Mouse (Mus musculus): ENCODE results near the gene Kat5.

Kat5 gene

GRCm38 (mm10) chr19:5632120-5632519 lies 22.1 kb upstream of the Kat5 start:
- no peak for ATAC-seq (ENCODE audit: insufficient number of reproducible peaks, low FRiP score, low TSS enrichment)

DNA sequence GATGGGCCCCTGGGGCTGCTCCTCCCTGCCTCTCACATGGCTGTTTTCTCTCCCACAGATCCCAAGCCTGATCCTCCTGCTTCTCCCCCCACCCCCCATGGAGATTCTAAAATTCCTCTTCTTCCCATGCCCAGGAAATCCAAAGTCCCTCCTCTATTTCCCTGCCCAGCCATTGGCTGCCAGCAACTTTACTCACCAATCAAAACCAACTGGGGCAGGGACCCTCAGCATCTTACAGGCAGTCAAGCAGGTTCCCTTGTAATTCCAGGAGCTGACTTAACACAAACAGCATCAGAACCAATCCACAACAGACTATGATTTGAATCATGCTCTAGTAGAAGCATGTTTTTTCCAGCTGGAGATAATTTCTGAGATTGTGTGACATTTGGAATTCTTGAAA lies 19.9 kb upstream of the Kat5 start:
- ATAC-seq (ENCODE audit: insufficient number of reproducible peaks, low FRiP score, low TSS enrichment), result no peak

DNA sequence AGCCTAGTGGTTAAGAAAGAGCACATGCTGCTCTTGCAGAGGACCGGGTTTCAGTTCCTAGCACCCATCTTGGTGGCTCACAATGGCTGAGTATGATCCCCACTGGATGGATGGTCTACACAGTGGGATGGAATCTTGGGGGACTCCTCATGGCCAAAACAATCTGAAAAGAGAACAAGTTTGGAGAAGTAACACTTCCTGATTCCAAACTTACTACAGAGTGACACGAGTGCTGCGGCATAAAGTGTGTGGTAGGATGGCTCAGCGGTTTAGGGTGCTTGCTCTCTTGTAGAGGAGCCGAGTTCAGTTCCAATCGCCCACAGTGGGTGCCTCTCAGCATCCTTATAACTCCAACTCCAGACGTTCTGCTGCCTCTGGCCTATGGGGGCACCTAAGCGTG lies 15.3 kb upstream of the Kat5 start:
- ATAC-seq (ENCODE audit: insufficient number of reproducible peaks, low FRiP score, low TSS enrichment), result no peak

- ATAC-seq (ENCODE audit: insufficient number of reproducible peaks, low FRiP score, low TSS enrichment), result no peak
Measured at GRCm38 (mm10) chr19:5621884-5622283, 11.8 kb upstream of the Kat5 start.

- no peak for ATAC-seq (ENCODE audit: insufficient number of reproducible peaks, low FRiP score, low TSS enrichment)
Measured at GRCm38 (mm10) chr19:5620007-5620406, 10.0 kb upstream of the Kat5 start.

GRCm38 (mm10) chr19:5614953-5615352 lies 4.9 kb upstream of the Kat5 start:
- no peak for ATAC-seq (ENCODE audit: insufficient number of reproducible peaks, low FRiP score, low TSS enrichment)

DNA sequence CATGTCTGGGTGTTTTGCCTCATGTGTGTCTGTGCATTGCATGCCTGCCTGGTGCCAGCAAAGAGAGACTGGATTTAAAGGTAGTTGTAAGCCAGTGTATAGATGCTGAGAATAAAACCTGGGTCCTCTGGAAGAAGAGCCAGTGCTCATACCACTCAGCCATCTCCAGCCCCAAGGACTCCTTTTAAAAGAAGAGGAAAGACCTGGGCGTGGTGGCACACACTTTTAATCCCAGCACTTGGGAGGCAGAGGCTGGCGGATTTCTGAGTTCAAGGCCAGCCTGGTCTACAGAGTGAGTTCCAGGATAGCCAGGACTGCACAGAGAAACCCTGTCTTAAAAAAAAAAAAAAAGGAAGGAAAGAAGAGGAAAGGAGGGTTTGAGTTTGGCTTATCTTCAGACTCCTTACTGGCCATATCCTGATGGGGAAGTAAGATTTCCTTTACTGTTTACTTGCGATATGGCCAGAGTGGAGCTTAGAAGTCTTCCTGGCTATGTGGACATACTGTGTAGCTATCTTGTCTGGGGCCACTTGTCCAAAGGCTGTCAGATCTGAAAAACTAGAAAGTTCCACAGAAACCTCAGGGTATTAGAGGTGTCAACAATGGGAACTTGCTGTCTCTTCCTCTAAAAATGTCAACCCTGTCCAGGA lies 2.9 kb upstream of the Kat5 start:
- ATAC-seq (ENCODE audit: insufficient number of reproducible peaks, low FRiP score, low TSS enrichment), result no peak

DNA sequence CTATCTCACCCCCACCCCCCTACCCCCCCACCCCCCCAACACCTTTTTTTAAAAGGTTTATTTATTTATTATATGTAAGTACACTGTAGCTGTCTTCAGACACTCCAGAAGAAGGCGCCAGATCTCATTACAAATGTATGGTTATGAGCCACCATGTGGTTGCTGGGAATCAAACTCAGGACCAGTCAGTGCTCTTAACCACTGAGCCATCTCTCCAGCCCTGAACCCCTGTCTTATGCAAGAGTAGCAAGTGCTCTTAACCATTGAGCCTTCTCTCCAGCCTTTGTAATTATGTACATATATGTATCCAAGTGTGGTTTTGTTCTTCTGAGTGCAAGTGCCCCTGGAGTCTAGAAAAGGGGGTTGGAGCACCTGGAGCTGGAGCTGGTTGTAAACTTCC lies 1.9 kb upstream of the Kat5 start:
- ATAC-seq (ENCODE audit: insufficient number of reproducible peaks, low FRiP score, low TSS enrichment), result no peak

DNA sequence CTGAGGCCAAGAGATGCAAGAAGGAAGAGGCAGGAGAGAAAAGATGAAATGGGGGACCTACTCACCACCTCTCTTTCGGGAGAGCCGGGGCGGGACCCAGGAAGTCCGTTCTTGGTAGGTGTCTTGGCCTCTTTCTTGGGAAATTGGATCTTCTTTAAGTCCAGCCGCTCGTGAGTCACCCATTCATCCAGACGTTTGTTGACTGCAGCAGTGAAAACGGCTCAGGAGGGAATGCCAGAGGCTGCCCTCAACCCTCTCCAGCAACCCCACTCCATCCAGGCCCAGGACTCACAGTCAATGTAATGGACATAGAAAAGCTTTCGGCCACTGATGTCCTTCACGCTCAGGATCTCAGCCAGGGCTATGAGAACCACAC lies 878 bp downstream of the Kat5 start:
- no peak for ATAC-seq (ENCODE audit: insufficient number of reproducible peaks, low FRiP score, low TSS enrichment)

DNA sequence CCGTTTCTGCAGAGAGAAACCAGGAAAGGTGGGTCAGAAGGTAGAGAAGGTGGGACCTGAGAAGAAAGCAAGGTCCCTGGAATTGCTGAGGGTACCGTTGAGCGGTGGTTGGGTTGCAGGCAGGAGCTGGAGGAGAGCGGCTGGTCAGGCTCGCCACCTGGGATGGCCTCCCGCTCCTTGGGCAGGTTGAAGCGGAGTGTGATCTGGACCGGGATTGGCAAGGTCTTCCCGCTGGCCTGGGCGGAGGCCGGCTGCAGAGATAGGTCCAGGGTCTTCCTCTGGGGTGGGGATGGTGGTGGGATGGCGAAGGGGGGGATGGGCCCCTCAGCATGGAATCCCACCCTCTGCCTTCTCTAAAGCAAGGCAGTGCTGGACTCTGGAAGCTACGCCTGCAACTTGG lies 1.3 kb downstream of the Kat5 start:
- ATAC-seq (ENCODE audit: insufficient number of reproducible peaks, low FRiP score, low TSS enrichment), result no peak

GRCm38 (mm10) chr19:5607705-5608410 lies 2.2 kb downstream of the Kat5 start:
- ATAC-seq (ENCODE audit: insufficient number of reproducible peaks, low FRiP score, low TSS enrichment), result no peak

- ATAC-seq (ENCODE audit: insufficient number of reproducible peaks, low FRiP score, low TSS enrichment), result no peak
Measured at GRCm38 (mm10) chr19:5606196-5606595, 3.8 kb downstream of the Kat5 start.

DNA sequence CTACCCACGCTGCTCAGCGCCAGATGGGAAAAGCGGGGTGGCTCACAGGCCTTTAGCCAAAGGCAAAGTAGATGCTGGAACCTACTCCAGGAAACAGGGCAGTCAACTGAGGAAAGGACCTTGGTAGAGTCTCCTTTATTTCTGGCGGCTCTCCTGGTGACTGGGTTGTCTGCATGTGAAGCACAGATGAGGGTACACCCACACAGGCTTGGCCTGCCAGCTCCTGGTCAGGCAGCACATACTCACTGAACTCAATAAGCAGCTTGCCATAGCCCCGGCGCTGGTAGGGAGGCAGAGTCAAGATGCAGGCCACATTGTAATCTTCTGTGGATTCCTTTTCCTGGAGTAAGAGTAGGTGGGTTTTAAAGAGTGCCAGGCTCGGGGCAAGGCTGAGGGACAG lies 4.9 kb downstream of the Kat5 start:
- no peak for ATAC-seq (ENCODE audit: insufficient number of reproducible peaks, low FRiP score, low TSS enrichment)

DNA sequence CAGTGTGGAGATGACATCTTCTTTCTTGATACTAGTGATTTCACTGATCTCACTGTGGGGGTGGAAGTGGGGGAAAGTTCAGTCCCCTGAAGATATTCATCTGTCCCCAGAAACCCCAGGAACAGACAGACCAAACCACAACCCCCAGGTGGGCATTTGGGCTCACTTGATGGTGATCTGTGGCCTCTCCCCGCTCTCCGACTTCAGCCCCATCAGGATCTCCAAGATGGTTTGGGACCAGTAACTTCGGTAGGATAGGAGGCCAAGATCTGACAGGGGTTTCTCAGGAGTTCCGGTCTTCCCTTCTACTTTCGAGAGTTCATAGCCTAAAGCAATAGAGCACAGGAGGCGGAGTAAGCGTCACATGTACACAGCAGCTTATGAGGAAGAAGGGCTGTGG lies 6.4 kb downstream of the Kat5 start:
- ATAC-seq (ENCODE audit: insufficient number of reproducible peaks, low FRiP score, low TSS enrichment), result no peak

DNA sequence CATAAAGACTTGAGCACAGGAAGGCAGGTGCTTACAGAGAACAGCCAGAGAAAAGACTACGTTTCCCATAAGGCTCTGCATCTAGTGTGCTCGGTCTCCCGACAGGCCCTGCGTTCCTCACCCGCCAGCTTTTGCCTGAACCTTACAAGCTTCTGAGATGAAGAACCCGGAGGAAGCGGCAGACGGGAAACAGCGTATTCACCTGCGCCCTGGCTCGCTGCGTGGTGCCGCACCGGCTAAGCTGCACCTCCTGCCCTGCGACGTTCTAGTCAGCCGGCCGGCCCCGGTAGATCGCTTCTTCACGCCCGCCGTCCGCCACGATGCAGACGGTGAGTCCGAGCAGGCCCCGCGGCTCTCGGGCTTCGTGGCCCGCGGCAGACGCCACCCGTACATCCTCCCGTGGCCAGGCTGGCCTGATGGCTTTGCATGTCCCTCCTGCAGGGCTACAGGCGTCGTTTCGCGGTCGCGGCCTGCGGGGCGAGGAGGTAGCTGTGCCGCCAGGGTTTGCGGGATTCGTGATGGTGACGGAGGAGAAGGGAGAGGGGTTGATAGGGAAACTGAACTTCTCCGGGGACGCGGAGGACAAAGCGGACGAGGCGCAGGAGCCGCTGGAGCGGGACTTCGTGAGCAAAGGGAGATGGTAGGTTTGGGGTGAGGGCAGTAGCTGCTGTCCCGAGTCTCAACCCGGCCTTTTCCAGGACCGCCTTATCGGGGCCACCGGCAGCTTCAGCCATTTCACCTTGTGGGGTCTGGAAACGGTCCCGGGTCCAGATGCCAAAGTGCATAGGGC lies 8.1 kb downstream of the Kat5 start, which contains the start of gene Rnaseh2c:
Rnaseh2c (plus strand) TSS at position 122 of the 790 bp plus-strand sequence.
- peak; percentile 89 for ATAC-seq (ENCODE audit: insufficient number of reproducible peaks, low FRiP score, low TSS enrichment)

DNA sequence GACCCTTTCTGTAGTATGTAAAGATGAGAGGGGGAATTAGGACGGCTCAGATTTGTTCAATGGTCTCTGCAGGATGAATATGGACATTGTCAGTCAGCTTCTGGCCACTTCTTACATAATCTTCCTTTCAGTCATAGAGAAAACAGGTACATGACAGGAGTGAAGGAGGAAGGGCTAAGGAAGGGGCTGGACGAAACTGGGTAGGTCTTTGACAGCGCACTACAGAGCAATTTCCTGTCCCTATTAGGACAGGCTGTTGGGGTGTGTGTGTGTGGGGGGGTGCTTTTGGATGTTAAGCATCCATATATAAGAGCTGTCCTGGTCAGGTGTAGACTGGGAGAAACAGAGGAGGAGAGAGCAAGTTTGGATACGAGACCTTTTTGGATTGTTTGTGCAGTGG lies 10.8 kb downstream of the Kat5 start:
- ATAC-seq (ENCODE audit: insufficient number of reproducible peaks, low FRiP score, low TSS enrichment), result no peak

DNA sequence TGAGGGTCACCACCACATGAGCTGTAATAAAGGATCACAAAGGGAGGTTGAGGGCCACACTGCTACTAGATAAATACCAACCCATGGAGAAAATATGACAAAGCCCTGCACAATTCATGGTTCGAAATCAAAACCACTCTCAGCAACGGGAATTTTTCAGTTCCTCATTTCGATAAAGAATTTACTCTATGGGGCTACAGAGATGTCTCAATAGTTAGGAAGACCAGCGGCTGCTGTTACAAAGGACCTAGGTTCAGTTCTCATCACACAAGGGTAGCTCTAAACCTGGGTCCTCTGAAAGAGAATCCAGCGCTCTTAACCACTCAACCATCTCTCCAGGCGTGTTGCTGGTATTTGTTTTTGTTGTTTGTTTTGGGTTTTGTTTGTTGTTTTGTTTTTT lies 18.1 kb downstream of the Kat5 start:
- no peak for ATAC-seq (ENCODE audit: insufficient number of reproducible peaks, low FRiP score, low TSS enrichment)

DNA sequence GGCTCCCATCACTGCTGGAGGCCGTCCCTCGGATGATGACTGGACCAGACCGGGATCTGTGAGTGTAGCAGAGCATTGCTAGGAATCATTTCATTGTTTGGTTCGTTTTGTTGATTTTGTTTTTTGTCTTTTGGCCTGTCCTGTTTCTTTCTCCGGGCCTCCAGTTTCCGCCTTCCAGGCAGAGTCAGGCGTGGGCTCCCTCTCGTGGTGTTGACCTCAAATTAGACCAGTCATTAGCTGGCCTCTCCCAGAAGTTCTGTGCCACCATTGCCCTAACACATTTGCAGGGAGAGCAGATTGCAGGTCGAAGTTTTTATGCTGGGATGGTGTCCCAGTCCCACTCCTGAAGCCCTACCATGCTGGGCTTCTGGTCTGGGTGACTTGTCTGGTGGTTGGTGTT lies 20.9 kb downstream of the Kat5 start:
- ATAC-seq (ENCODE audit: insufficient number of reproducible peaks, low FRiP score, low TSS enrichment), result no peak

DNA sequence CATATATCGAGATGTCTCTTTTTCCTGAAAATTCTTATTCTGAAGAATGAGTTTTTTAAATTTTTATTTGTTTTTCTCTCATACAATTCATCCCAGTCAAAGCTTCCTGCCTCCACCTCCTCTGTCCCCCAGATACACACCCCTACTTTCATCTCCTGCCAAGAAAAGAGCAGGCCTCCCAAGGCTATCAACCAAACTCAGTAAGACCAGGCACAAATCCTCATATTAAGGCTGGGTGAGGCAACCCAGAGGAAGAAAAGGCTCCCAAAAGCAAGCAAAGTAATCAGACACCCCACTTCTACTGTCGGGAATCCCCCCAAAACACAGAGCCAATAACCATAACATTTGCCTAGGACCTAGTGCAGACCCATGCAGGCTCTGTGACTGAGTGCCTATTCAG lies 28.0 kb downstream of the Kat5 start:
- ATAC-seq (ENCODE audit: insufficient number of reproducible peaks, low FRiP score, low TSS enrichment), result no peak

- ATAC-seq (ENCODE audit: insufficient number of reproducible peaks, low FRiP score, low TSS enrichment), result no peak
Measured at GRCm38 (mm10) chr19:5580776-5581175, 29.3 kb downstream of the Kat5 start.

- no peak for ATAC-seq (ENCODE audit: insufficient number of reproducible peaks, low FRiP score, low TSS enrichment)
Measured at GRCm38 (mm10) chr19:5579971-5580370, 30.1 kb downstream of the Kat5 start.

GRCm38 (mm10) chr19:5575336-5575735 lies 34.7 kb downstream of the Kat5 start:
- no peak for ATAC-seq (ENCODE audit: insufficient number of reproducible peaks, low FRiP score, low TSS enrichment)
